Mouse (Mus musculus) limb, embryonic 13.5 days (tissue): Measurements from ENCODE around the gene Sgms1. TPM values are rescaled to one million over a fixed set of nuclear protein-coding genes. Genes with fewer than 3 reads are reported as not detected.

Source experiments
- ATAC-seq: fragments of 200-750 bp; cut with Nextera tagmentation; 2 replicates; pipeline ENCODE4 v1.8.0; 2017; ENCODE audit warnings: low read depth, moderate number of reproducible peaks, moderate TSS enrichment; ENCODE audit not compliant: low FRiP score
- H3K27ac ChIP-seq: fragments of 300-500 bp; sonication (generic); 2 replicates; pipeline ENCODE4 v1.5.1; 2015; ENCODE audit warnings: inconsistent platforms, mild to moderate bottlenecking, moderate library complexity
- H3K27me3 ChIP-seq: fragments of 300-500 bp; sonication (generic); 2 replicates; pipeline ENCODE4 v1.6.1; 2015; ENCODE audit warnings: mild to moderate bottlenecking, inconsistent platforms
- H3K36me3 ChIP-seq: fragments of 300-500 bp; sonication (generic); 2 replicates; pipeline ENCODE4 v1.6.1; 2015; ENCODE audit warnings: inconsistent platforms, mild to moderate bottlenecking, moderate library complexity
- H3K4me1 ChIP-seq: fragments of 300-500 bp; sonication (generic); 2 replicates; pipeline ENCODE4 v1.6.1; 2015; ENCODE audit warnings: inconsistent platforms
- H3K4me2 ChIP-seq: fragments of 300-500 bp; sonication (generic); replicated peaks from 2 replicates; pipeline ENCODE4 v1.6.1; 2015; ENCODE audit warnings: inconsistent platforms, mild to moderate bottlenecking, moderate library complexity
- H3K4me3 ChIP-seq: fragments of 300-500 bp; sonication (generic); 2 replicates; pipeline ENCODE4 v1.5.1; 2015; ENCODE audit warnings: moderate library complexity, mild to moderate bottlenecking, inconsistent platforms
- H3K9ac ChIP-seq: fragments of 300-500 bp; sonication (generic); 2 replicates; pipeline ENCODE4 v1.6.1; 2015; ENCODE audit warnings: mild to moderate bottlenecking, inconsistent platforms
- H3K9me3 ChIP-seq: fragments of 300-500 bp; sonication (generic); 2 replicates; pipeline ENCODE4 v1.6.1; 2016; ENCODE audit warnings: inconsistent platforms
- WGBS: fragments of 180-500 bp; shearing (Covaris S2); methylation state at CpG from one replicate; pipeline ENCODE4 v1.1.7; 2015; 5-methylcytosine and 5-hydroxymethylcytosine counted together
- polyA plus RNA-seq: library from polyadenylated mRNA; unstranded; fragments of >200 nt; fragmentation: Nextera tagmentation; extraction: Ambion mirVana; gene quantifications from 2 replicates; pipeline ENCODE4 v1.2.1, GENCODE M21; 2015

Gene Sgms1
- polyA plus RNA-seq, 1 experiment from 2014 or later = 31.2 TPM

DNA sequence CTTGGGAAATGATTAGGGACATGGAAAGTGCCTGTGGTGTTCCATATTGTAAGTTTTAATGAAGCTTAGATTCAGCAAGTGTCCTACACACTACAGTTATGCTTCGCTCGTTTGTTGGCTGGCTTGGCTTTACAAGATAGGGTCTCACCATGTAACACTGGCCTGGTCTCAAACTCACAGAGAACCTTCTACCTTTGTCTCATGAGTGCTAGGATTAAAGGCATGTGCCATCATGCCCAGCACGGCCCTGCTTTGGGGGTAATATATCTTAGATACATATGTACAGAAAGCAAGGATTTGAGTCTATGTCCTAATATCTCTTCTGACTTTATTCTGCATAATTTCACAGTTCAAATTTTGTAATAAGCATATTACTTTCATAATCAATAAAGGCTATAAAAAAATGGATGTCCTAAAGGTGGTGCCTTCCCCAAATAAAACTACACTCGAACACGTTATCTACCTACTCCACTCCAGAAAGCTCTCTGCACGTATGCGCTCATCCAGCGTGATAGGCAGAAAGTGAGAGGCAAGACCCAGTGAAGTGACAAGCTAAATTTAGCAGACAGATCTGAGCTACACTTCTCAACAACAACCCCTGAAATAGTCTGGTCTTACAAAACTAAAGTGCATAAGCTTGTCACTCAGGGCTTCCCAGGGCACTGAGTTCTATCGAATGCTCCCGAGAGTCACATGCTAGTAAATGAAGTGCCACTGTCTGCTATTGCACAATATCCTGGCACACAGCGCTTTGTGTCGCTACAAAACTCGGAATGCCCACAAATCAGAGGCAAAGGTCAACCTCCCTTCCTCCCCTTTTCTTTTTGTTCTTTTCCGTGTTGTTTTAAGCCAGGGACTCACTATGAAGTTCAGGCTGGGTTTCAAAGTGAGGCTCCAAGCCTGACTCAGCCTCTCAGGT, 208.5 kb downstream of the Sgms1 start:
- Histone ChIP-seq H3K36me3 (no peaks in the 10 kb centered on the region), H3K27me3 (no peaks in the 10 kb centered on the region), H3K9ac (no peak overlapping the region), H3K4me2 (no peak overlapping the region), H3K27ac (no peak overlapping the region), H3K4me1 (peaks cover 15% of the 10 kb centered on the region; the same call in 1 of the 2 replicates), H3K4me3 (no peak overlapping the region), H3K9me3 (no peaks in the 10 kb centered on the region)
- ATAC-seq = no peak
- 78% methylated on average over 14 of the region's 14 CpGs for WGBS

DNA sequence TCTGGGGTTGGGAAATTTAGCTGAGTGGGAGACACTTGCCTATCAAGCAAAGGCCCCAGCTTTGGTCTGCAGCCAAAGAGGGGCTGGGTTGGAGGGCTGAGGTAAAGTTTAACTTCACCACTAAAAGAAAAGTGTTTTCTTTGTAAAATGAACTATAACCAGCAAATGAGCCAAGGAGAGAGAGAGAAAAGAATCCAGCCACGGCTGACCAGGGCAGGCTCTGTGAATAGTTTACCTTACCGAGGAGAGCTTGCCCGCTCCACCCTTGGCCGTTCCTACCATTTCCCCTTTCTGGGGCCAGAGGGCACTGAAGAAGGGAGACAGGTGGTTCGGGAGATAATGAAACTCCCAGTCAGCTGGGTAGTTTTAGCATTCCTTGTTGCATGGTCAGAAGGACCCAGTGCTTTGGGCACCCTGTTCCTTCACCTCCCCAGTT, 209.5 kb downstream of the Sgms1 start:
- 76% methylated on average over 5 of the region's 5 CpGs for WGBS
- no peaks in the 10 kb centered on the region for H3K9me3 ChIP-seq
- H3K27me3 ChIP-seq = no peaks in the 10 kb centered on the region
- H3K9ac ChIP-seq = no peak overlapping the region
- no peak for ATAC-seq
- H3K36me3 ChIP-seq = no peaks in the 10 kb centered on the region
- H3K4me3 ChIP-seq = no peak overlapping the region
- peaks cover 15% of the 10 kb centered on the region; the same call in 1 of the 2 replicates for H3K4me1 ChIP-seq
- H3K4me2 ChIP-seq = no peak overlapping the region
- H3K27ac ChIP-seq = no peak overlapping the region; the same call in 1 of the 2 replicates

- ATAC-seq = no peak
- Histone ChIP-seq H3K36me3 (no peaks in the 10 kb centered on the region), H3K4me3 (no peak overlapping the region), H3K4me2 (no peak overlapping the region), H3K4me1 (peaks cover 15% of the 10 kb centered on the region; the same call in 1 of the 2 replicates), H3K27ac (no peak overlapping the region), H3K27me3 (no peaks in the 10 kb centered on the region), H3K9me3 (no peaks in the 10 kb centered on the region), H3K9ac (no peak overlapping the region)
- 68% methylated on average over 4 of the region's 4 CpGs for WGBS
These were observed 210.0 kb downstream of the Sgms1 start for GRCm38 (mm10) chr19:32179514-32179913.

DNA sequence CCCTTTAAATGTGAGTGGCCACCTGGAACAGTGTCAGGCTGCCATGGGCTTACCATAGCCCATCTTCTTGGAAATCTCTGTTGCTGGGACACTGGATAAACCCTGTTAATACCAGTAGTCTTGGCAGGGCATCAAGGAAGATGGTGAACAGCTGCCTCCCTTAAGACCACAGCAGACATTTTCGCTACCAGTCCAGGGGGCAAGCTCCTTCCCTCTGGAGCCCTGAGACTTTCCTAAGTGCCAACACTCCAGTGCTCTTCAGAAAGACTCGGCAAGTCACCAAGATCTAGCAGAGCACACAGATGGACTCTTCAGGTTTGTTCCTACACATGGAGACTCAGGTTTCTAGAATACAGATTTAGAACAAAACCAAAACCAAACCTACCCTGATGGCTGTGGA, 211.4 kb downstream of the Sgms1 start:
- Histone ChIP-seq H3K4me1 (peaks cover 15% of the 10 kb centered on the region; the same call in 1 of the 2 replicates), H3K27me3 (no peaks in the 10 kb centered on the region), H3K9me3 (no peaks in the 10 kb centered on the region), H3K4me3 (no peak overlapping the region), H3K9ac (no peak overlapping the region), H3K4me2 (no peak overlapping the region), H3K27ac (no peak overlapping the region), H3K36me3 (no peaks in the 10 kb centered on the region)
- WGBS = 88% methylated on average over 2 of the region's 2 CpGs
- no peak for ATAC-seq

DNA sequence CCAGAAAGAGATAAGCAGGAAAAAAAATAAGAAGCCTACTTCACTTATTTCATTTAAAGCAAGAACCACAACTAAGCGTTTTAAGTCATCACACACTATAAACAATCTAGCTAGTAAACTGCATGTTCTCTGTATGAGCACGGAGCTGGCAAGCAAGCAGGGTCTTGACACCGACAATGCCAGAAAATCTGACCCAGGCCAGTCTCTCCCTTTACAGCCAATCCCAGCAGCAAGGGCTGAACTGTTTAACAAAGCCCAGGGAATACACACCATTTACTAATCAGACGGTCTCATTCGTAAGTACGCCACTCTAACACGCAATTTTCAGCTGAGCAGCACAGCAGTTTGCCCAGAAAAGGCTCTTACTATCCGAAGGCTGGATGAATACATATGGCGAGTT, 213.1 kb downstream of the Sgms1 start:
- Histone ChIP-seq H3K9ac (no peak overlapping the region), H3K36me3 (no peaks in the 10 kb centered on the region), H3K9me3 (no peaks in the 10 kb centered on the region), H3K27me3 (no peaks in the 10 kb centered on the region), H3K4me2 (no peak overlapping the region), H3K27ac (no peak overlapping the region; the same call in 1 of the 2 replicates), H3K4me3 (no peak overlapping the region), H3K4me1 (peaks cover 16% of the 10 kb centered on the region; the same call in 1 of the 2 replicates)
- ATAC-seq = no peak
- 80% methylated on average over 9 of the region's 9 CpGs for WGBS

GRCm38 (mm10) chr19:32175991-32176390, 213.5 kb downstream of the Sgms1 start:
- Histone ChIP-seq H3K4me2 (no peak overlapping the region), H3K9me3 (no peaks in the 10 kb centered on the region), H3K27ac (no peak overlapping the region), H3K27me3 (no peaks in the 10 kb centered on the region), H3K4me3 (no peak overlapping the region), H3K36me3 (no peaks in the 10 kb centered on the region), H3K9ac (no peak overlapping the region), H3K4me1 (peaks cover 16% of the 10 kb centered on the region; the same call in 1 of the 2 replicates)
- ATAC-seq = no peak
- WGBS = 97% methylated on average over 4 of the region's 4 CpGs

DNA sequence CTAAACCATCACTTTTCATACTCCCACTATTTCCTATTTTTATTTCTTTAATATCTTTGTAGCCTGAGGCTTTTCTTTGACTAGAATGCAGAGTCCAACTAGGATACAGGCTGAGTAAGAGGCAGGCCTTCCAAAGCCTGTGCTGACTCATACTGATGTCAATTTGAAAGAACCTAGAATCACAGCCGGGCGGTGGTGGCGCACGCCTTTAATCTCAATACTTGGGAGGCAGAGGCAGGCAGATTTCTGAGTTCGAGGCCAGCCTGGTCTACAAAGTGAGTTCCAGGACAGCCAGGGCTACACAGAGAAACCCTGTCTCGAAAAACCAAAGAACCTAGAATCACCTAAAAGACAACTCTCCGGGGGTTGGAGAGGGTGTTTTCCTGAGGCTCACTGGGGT, 214.5 kb downstream of the Sgms1 start:
- Histone ChIP-seq H3K27me3 (no peaks in the 10 kb centered on the region), H3K36me3 (no peaks in the 10 kb centered on the region), H3K27ac (no peak overlapping the region), H3K9ac (no peak overlapping the region), H3K4me3 (no peak overlapping the region), H3K9me3 (no peaks in the 10 kb centered on the region), H3K4me1 (peaks cover 12% of the 10 kb centered on the region), H3K4me2 (no peak overlapping the region)
- ATAC-seq = no peak
- 97% methylated on average over 7 of the region's 7 CpGs for WGBS

DNA sequence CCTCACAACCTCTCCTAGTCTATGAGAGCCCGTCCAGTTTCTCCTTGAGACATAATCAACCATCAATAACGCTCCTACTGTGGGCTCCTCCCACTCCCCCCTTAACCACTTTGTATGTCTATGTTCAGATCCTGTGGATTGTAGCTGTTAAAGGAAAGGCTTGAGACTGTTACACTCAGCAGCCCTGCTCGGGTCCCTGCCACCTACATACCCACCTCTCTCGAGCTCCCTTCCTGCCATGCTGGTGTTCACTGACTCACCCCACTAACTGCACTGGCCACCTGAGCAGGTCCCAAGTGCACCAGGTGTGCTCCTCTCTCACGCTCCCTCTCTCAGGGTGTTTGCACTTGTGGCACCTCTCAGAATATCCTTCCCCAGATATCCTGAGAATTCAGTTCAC, 215.0 kb downstream of the Sgms1 start:
- no peak for ATAC-seq
- H3K27me3 ChIP-seq = no peaks in the 10 kb centered on the region
- peaks cover 12% of the 10 kb centered on the region for H3K4me1 ChIP-seq
- no peak overlapping the region for H3K4me2 ChIP-seq
- no peak overlapping the region for H3K9ac ChIP-seq
- no peaks in the 10 kb centered on the region for H3K9me3 ChIP-seq
- no peaks in the 10 kb centered on the region for H3K36me3 ChIP-seq
- 88% methylated on average over 5 of the region's 5 CpGs for WGBS
- no peak overlapping the region for H3K27ac ChIP-seq
- H3K4me3 ChIP-seq = no peak overlapping the region

DNA sequence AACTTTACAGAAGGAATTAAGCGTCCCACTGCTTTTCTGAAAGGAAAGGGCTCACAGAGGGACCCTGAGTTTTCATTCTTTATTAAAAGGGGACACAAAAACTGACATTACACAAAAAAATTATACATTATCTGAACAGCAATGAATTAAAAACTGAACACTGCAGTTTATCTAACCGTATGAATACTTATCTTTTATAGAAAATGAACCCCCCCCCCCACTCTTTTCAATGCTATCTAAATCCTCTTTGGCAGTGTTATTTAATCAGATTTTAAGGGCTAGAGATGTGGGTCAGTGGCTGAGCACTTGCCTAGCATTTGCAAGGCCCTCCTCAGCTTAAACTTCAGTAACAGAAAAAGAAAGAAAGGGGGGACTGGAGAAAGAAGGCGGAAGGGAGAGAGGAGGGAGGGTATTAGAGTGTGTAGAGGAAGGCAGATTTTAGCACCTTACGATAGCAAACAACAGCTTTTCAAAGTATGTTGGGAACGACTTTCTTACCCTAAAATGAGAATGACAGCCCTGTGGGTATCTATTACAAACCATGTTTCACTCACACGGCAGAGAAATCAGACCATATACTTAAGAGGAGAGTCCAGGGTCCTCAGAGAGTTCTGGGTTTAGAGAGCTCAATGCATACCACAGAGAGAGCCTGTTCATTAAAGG, 215.9 kb downstream of the Sgms1 start:
- no peak overlapping the region for H3K27ac ChIP-seq
- WGBS = 69% methylated on average over 6 of the region's 6 CpGs
- H3K4me1 ChIP-seq = peaks cover 11% of the 10 kb centered on the region
- no peaks in the 10 kb centered on the region for H3K9me3 ChIP-seq
- ATAC-seq = no peak
- H3K4me2 ChIP-seq = no peak overlapping the region
- no peaks in the 10 kb centered on the region for H3K36me3 ChIP-seq
- H3K9ac ChIP-seq = no peak overlapping the region
- H3K4me3 ChIP-seq = no peak overlapping the region
- no peaks in the 10 kb centered on the region for H3K27me3 ChIP-seq

- no peaks in the 10 kb centered on the region for H3K27me3 ChIP-seq
- H3K36me3 ChIP-seq = no peaks in the 10 kb centered on the region
- H3K9ac ChIP-seq = no peak overlapping the region
- H3K4me1 ChIP-seq = peaks cover 11% of the 10 kb centered on the region
- no peak overlapping the region for H3K27ac ChIP-seq
- no peak overlapping the region for H3K4me3 ChIP-seq
- 78% methylated on average over 5 of the region's 5 CpGs for whole genome bisulfite sequencing
- no peaks in the 10 kb centered on the region for H3K9me3 ChIP-seq
- ATAC-seq = no peak; the same call in 1 of the 2 replicates
- H3K4me2 ChIP-seq = no peak overlapping the region
These were observed 217.0 kb downstream of the Sgms1 start for GRCm38 (mm10) chr19:32172511-32172981.

GRCm38 (mm10) chr19:32171981-32172380, 217.5 kb downstream of the Sgms1 start:
- Histone ChIP-seq H3K4me2 (no peak overlapping the region), H3K9me3 (no peaks in the 10 kb centered on the region), H3K9ac (no peak overlapping the region), H3K36me3 (no peaks in the 10 kb centered on the region), H3K27ac (no peak overlapping the region), H3K4me1 (peaks cover 11% of the 10 kb centered on the region), H3K27me3 (no peaks in the 10 kb centered on the region), H3K4me3 (no peak overlapping the region)
- ATAC-seq = no peak
- 81% methylated on average over 7 of the region's 7 CpGs for WGBS
